27 mouse cellular contexts compared by ENCODE assay signal in genomic region chr5:75071951-75072350, GRCm38 (mm10). TPM values are rescaled to one million over a fixed set of nuclear protein-coding genes. Genes with fewer than 3 reads are reported as not detected.
DNase-seq lines count a peak whose midpoint lies in the region; ATAC-seq lines count a peak whose summit lies in the region.
"Had no signal": no experiment of that assay in that cellular context is flagged by ENCODE, and none has a peak within 500 bp of the region (broad histone marks: within the 10 kb centered on the region; RNA-seq: fewer than 3 reads in every experiment).

No protein-coding gene starts in this region.

- H3K4me2 ChIP-seq in forebrain, embryonic 15.5 days (replicated peaks), result no peak overlapping the region
- H3K4me2 ChIP-seq in hindbrain, embryonic 11.5 days (replicated peaks; ENCODE audit: low read depth, low read length), result no peak overlapping the region
- H3K4me2 ChIP-seq in hindbrain, embryonic 16.5 days (ENCODE audit: low read length), result no peak overlapping the region
- peak overlapping the region; percentile 3; the same call in 1 of the 2 replicates for H3K4me2 ChIP-seq in neural tube, embryonic 11.5 days (ENCODE audit: low read depth)
- H3K4me2 ChIP-seq: embryonic facial prominence, embryonic 15.5 days; heart, embryonic 12.5 days; limb, embryonic 12.5 days; liver, embryonic 11.5 days had no signal

- peak; percentile 50 for DNase-seq in forebrain, embryonic 10.5 days (ENCODE audit: extremely low spot score, low spot score)
- DNase-seq in hindbrain, embryonic 11.5 days (ENCODE audit: low spot score), result peak; percentile 58
- DNase-seq in embryo, embryonic 10 days (ENCODE audit: low spot score), result peak; percentile 30
- DNase-seq in neural tube, embryonic 11.5 days (ENCODE audit: low spot score), result peak; percentile 52
- no peak for DNase-seq in c-Kit-positive CD71-positive TER-119-positive erythroid progenitor cells, embryonic 14.5 days (ENCODE audit: low spot score)
- DNase-seq: adrenal gland, postnatal 14 days; cerebellum, adult 9-11 months; gastrocnemius, postnatal 10 days; heart, postnatal 10 days; kidney, adult 8-10 months; kidney, postnatal 10 days; lung, adult 18-20 months; lung, postnatal 10 days; right cerebral cortex, postnatal 14 days had no signal

- H3K9ac ChIP-seq in forebrain, embryonic 15.5 days (replicated peaks), result no peak overlapping the region
- no peak overlapping the region for H3K9ac ChIP-seq in hindbrain, embryonic 11.5 days (ENCODE audit: low read depth, low read length)
- no peak overlapping the region for H3K9ac ChIP-seq in hindbrain, embryonic 16.5 days (ENCODE audit: low read depth, low read length)
- no peak overlapping the region for H3K9ac ChIP-seq in neural tube, embryonic 11.5 days (ENCODE audit: low read length)
- H3K9ac ChIP-seq: embryonic facial prominence, embryonic 15.5 days; heart, embryonic 12.5 days; hindbrain, embryonic 12.5 days; limb, embryonic 12.5 days; midbrain, embryonic 12.5 days had no signal

- H3K27me3 ChIP-seq in forebrain, embryonic 10.5 days (ENCODE audit: poor library complexity, severe bottlenecking), result peaks cover 100% of the 10 kb centered on the region
- peaks cover 89% of the 10 kb centered on the region for H3K27me3 ChIP-seq in forebrain, embryonic 15.5 days
- peaks cover 94% of the 10 kb centered on the region for H3K27me3 ChIP-seq in hindbrain, embryonic 11.5 days (ENCODE audit: control insufficient read depth, insufficient read depth, low read length)
- peaks cover 57% of the 10 kb centered on the region for H3K27me3 ChIP-seq in hindbrain, embryonic 16.5 days (replicated peaks; ENCODE audit: control insufficient read depth, insufficient read depth, low read length)
- H3K27me3 ChIP-seq in neural tube, embryonic 11.5 days (ENCODE audit: control insufficient read depth, insufficient read depth, low read length), result peaks cover 91% of the 10 kb centered on the region

- no peaks in the 10 kb centered on the region for H3K36me3 ChIP-seq in forebrain, embryonic 10.5 days (replicated peaks)
- H3K36me3 ChIP-seq in forebrain, embryonic 15.5 days, result no peaks in the 10 kb centered on the region
- H3K36me3 ChIP-seq in hindbrain, embryonic 11.5 days (ENCODE audit: control insufficient read depth, insufficient read depth, low read length), result no peaks in the 10 kb centered on the region
- H3K36me3 ChIP-seq in hindbrain, embryonic 16.5 days (ENCODE audit: control insufficient read depth, insufficient read depth, low read length), result no peaks in the 10 kb centered on the region
- H3K36me3 ChIP-seq in neural tube, embryonic 11.5 days (ENCODE audit: control insufficient read depth, insufficient read depth, low read length), result no peaks in the 10 kb centered on the region
- H3K36me3 ChIP-seq: embryonic facial prominence, embryonic 15.5 days; heart, embryonic 12.5 days; hindbrain, embryonic 12.5 days; limb, embryonic 12.5 days; midbrain, embryonic 12.5 days had no signal

- H3K9me3 ChIP-seq in forebrain, embryonic 10.5 days, result no peaks in the 10 kb centered on the region
- no peaks in the 10 kb centered on the region for H3K9me3 ChIP-seq in forebrain, embryonic 15.5 days
- H3K9me3 ChIP-seq in hindbrain, embryonic 11.5 days (ENCODE audit: control insufficient read depth, low read length), result no peaks in the 10 kb centered on the region
- no peaks in the 10 kb centered on the region for H3K9me3 ChIP-seq in hindbrain, embryonic 16.5 days (ENCODE audit: control insufficient read depth, low read length)
- H3K9me3 ChIP-seq in neural tube, embryonic 11.5 days (ENCODE audit: control insufficient read depth, low read length), result no peaks in the 10 kb centered on the region
- H3K9me3 ChIP-seq: embryonic facial prominence, embryonic 15.5 days; heart, embryonic 12.5 days; hindbrain, embryonic 12.5 days; limb, embryonic 12.5 days; midbrain, embryonic 12.5 days had no signal

- H3K27ac ChIP-seq in forebrain, embryonic 10.5 days, result 0 out of 2 replicates have a peak overlapping the region, but pooled peaks have one; percentile 25
- no peak overlapping the region for H3K27ac ChIP-seq in forebrain, embryonic 15.5 days (replicated peaks)
- no peak overlapping the region for H3K27ac ChIP-seq in hindbrain, embryonic 11.5 days (ENCODE audit: low read depth, low read length)
- H3K27ac ChIP-seq in hindbrain, embryonic 16.5 days (ENCODE audit: low read depth, low read length), result no peak overlapping the region
- H3K27ac ChIP-seq in neural tube, embryonic 11.5 days (ENCODE audit: low read depth, low read length), result no peak overlapping the region
- H3K27ac ChIP-seq: embryonic facial prominence, embryonic 15.5 days; hindbrain, embryonic 12.5 days; limb, embryonic 12.5 days; midbrain, embryonic 12.5 days had no signal

- under 1% methylated on average over 10 of the region's 10 CpGs for WGBS in forebrain, embryonic 10.5 days
- under 1% methylated on average over 10 of the region's 10 CpGs for WGBS in forebrain, embryonic 15.5 days
- WGBS in hindbrain, embryonic 11.5 days, result 0% methylated on average over 10 of the region's 10 CpGs
- WGBS in hindbrain, embryonic 16.5 days, result 2% methylated on average over 10 of the region's 10 CpGs
- WGBS in neural tube, embryonic 11.5 days, result under 1% methylated on average over 10 of the region's 10 CpGs

- peaks cover 89% of the 10 kb centered on the region for H3K4me1 ChIP-seq in forebrain, embryonic 10.5 days
- peaks cover 56% of the 10 kb centered on the region for H3K4me1 ChIP-seq in forebrain, embryonic 15.5 days
- peaks cover 12% of the 10 kb centered on the region for H3K4me1 ChIP-seq in hindbrain, embryonic 11.5 days (replicated peaks; ENCODE audit: control insufficient read depth, insufficient read depth, low read length)
- peaks cover 11% of the 10 kb centered on the region for H3K4me1 ChIP-seq in hindbrain, embryonic 16.5 days (ENCODE audit: control insufficient read depth, insufficient read depth, low read depth, low read length)
- peaks cover 25% of the 10 kb centered on the region for H3K4me1 ChIP-seq in neural tube, embryonic 11.5 days (ENCODE audit: control insufficient read depth, insufficient read depth, low read length)

- no peak for ATAC-seq in forebrain, embryonic 15.5 days (replicated peaks)
- ATAC-seq in hindbrain, embryonic 11.5 days (ENCODE audit: low FRiP score), result 0 out of 2 replicates have a peak, but pooled peaks have one; percentile 13
- ATAC-seq in hindbrain, embryonic 16.5 days, result no peak
- peak; percentile 3; the same call in 1 of the 2 replicates for ATAC-seq in neural tube, embryonic 11.5 days (ENCODE audit: insufficient read depth, low FRiP score, low TSS enrichment)
- ATAC-seq in inflammation-experienced regulatory T-cells, adult 6 months, result no peak
- ATAC-seq: CD4-positive, CD25-positive, alpha-beta regulatory T cell, adult 4 months had no signal

- H3K4me3 ChIP-seq in forebrain, embryonic 10.5 days, result peak overlapping the region; percentile 36
- H3K4me3 ChIP-seq in forebrain, embryonic 15.5 days, result no peak overlapping the region
- H3K4me3 ChIP-seq in hindbrain, embryonic 11.5 days (ENCODE audit: low read depth, low read length), result no peak overlapping the region
- H3K4me3 ChIP-seq in hindbrain, embryonic 16.5 days (ENCODE audit: low read length), result no peak overlapping the region
- H3K4me3 ChIP-seq in neural tube, embryonic 11.5 days (ENCODE audit: low read depth, low read length), result no peak overlapping the region
- H3K4me3 ChIP-seq: embryonic facial prominence, embryonic 15.5 days; heart, embryonic 12.5 days; hindbrain, embryonic 12.5 days; limb, embryonic 12.5 days; midbrain, embryonic 12.5 days had no signal

RNA-seq across cellular contexts. Expression of gene Gsx2, which starts 3.5 kb away (rescaled TPM):
- 8.8 and 10.5 TPM in 2 replicates for polyA plus RNA-seq in forebrain, embryonic 10.5 days (2016; fragmentation: Nextera tagmentation; extraction: Ambion mirVana)
- 7.2 and 7.5 TPM in 2 replicates for polyA plus RNA-seq in forebrain, embryonic 15.5 days (2015; fragmentation: Nextera tagmentation; extraction: Ambion mirVana)
- polyA plus RNA-seq in hindbrain, embryonic 11.5 days (2014; fragmentation: Nextera tagmentation; extraction: Ambion mirVana), result 5.5 and 6.0 TPM in 2 replicates
- 0.15 and 0.18 TPM in 2 replicates for polyA plus RNA-seq in hindbrain, embryonic 16.5 days (2015; fragmentation: Nextera tagmentation; extraction: Ambion mirVana)
- 6.3 and 6.6 TPM in 2 replicates for polyA plus RNA-seq in neural tube, embryonic 11.5 days (2014; fragmentation: Nextera tagmentation; extraction: Ambion mirVana)
- polyA plus RNA-seq in inflammation-experienced regulatory T-cells, adult 6 months (2017; shearing (Covaris generic)), result not detected
- polyA plus RNA-seq: CD4-positive, CD25-positive, alpha-beta regulatory T cell, adult 4 months; embryonic facial prominence, embryonic 15.5 days; heart, embryonic 12.5 days; intestine, embryonic 14.5 days; limb, embryonic 12.5 days; liver, embryonic 11.5 days; thymus, postnatal 0 days; urinary bladder, adult 2 months had no signal

RNA-seq across cellular contexts. Expression of gene Chic2, which starts 27.4 kb away (rescaled TPM):
- 34.4 and 37.8 TPM in 2 replicates for polyA plus RNA-seq in forebrain, embryonic 10.5 days (2016; fragmentation: Nextera tagmentation; extraction: Ambion mirVana)
- 39.2 TPM in 2 replicates for polyA plus RNA-seq in forebrain, embryonic 15.5 days (2015; fragmentation: Nextera tagmentation; extraction: Ambion mirVana)
- 50.9 and 52.3 TPM in 2 replicates for polyA plus RNA-seq in hindbrain, embryonic 11.5 days (2014; fragmentation: Nextera tagmentation; extraction: Ambion mirVana)
- 24.0 and 26.5 TPM in 2 replicates for polyA plus RNA-seq in hindbrain, embryonic 16.5 days (2015; fragmentation: Nextera tagmentation; extraction: Ambion mirVana)
- polyA plus RNA-seq in neural tube, embryonic 11.5 days (2014; fragmentation: Nextera tagmentation; extraction: Ambion mirVana), result 46.8 and 51.3 TPM in 2 replicates
- polyA plus RNA-seq in inflammation-experienced regulatory T-cells, adult 6 months (2017; shearing (Covaris generic)), result 10 to 100 TPM in 1 of 3 experiments, 1 to 10 TPM in 2; 5.5 to 11.5 (median 9.3) TPM

Comparison
In these comparisons a context has a peak if more than half of its experiments do, and no peak if none do; other contexts are left out.
1. ATAC-seq: peak in hindbrain, embryonic 11.5 days (single experiment) and neural tube, embryonic 11.5 days (single experiment); none in forebrain, embryonic 15.5 days (single experiment), hindbrain, embryonic 16.5 days (single experiment) and inflammation-experienced regulatory T-cells, adult 6 months (single experiment).